Mouse (Mus musculus) hindbrain, embryonic 11.5 days (tissue): ENCODE measurements around the gene Gm8267. TPM values are rescaled to one million over a fixed set of nuclear protein-coding genes. Genes with fewer than 3 reads are reported as not detected.
"Not testable (repeated sequence)": the region's sequence is repeated elsewhere in the genome, so short reads cannot be mapped to it uniquely, and the experiment has no call there.

Source experiments
- ATAC-seq: fragments of 200-750 bp; cut with Nextera tagmentation; 2 replicates; pipeline ENCODE4 v1.8.0; 2017; ENCODE audit warnings: mild to moderate bottlenecking, moderate TSS enrichment, moderate library complexity; ENCODE audit not compliant: low FRiP score
- DNase-seq: peaks from one replicate; pipeline ENCODE4 v3.0.0-alpha.2; 2015; ENCODE audit warnings: low spot score
- H3K27ac ChIP-seq: fragments of 300-500 bp; sonication (generic); 2 replicates; pipeline ENCODE4 v1.5.1; 2014; ENCODE audit warnings: mild to moderate bottlenecking, low read depth, low read length
- H3K27me3 ChIP-seq: fragments of 300-500 bp; sonication (generic); 2 replicates; pipeline ENCODE4 v1.6.1; 2014; ENCODE audit warnings: mild to moderate bottlenecking, low read length, moderate library complexity, mixed read lengths; ENCODE audit not compliant: control insufficient read depth, insufficient read depth
- H3K36me3 ChIP-seq: fragments of 300-500 bp; sonication (generic); 2 replicates; pipeline ENCODE4 v1.6.1; 2014; ENCODE audit warnings: mild to moderate bottlenecking, low read length, moderate library complexity, mixed read lengths; ENCODE audit not compliant: control insufficient read depth, insufficient read depth
- H3K4me1 ChIP-seq: fragments of 300-500 bp; sonication (generic); replicated peaks from 2 replicates; pipeline ENCODE4 v1.6.1; 2014; ENCODE audit warnings: low read length, mixed read lengths; ENCODE audit not compliant: control insufficient read depth, insufficient read depth
- H3K4me2 ChIP-seq: fragments of 300-500 bp; sonication (generic); replicated peaks from 2 replicates; pipeline ENCODE4 v1.6.1; 2014; ENCODE audit warnings: mild to moderate bottlenecking, low read depth, low read length
- H3K4me3 ChIP-seq: fragments of 300-500 bp; sonication (generic); 2 replicates; pipeline ENCODE4 v1.5.1; 2014; ENCODE audit warnings: low read depth, low read length
- H3K9ac ChIP-seq: fragments of 300-500 bp; sonication (generic); 2 replicates; pipeline ENCODE4 v1.6.1; 2014; ENCODE audit warnings: low read depth, low read length
- H3K9me3 ChIP-seq: fragments of 300-500 bp; sonication (generic); 2 replicates; pipeline ENCODE4 v1.6.1; 2016; ENCODE audit warnings: low read length; ENCODE audit not compliant: control insufficient read depth
- WGBS: fragments of 180-500 bp; shearing (Covaris S2); extraction: QIAGEN DNeasy Blood & Tissue Kit; methylation state at CpG from one replicate; pipeline ENCODE4 v1.1.7; 2014; 5-methylcytosine and 5-hydroxymethylcytosine counted together
- polyA plus RNA-seq: library from polyadenylated mRNA; unstranded; fragments of >200 nt; fragmentation: Nextera tagmentation; extraction: Ambion mirVana; gene quantifications from 2 replicates; pipeline ENCODE4 v1.2.1, GENCODE M21; 2014

Gm8267 gene
- not detected in 2 replicates for polyA plus RNA-seq

DNA sequence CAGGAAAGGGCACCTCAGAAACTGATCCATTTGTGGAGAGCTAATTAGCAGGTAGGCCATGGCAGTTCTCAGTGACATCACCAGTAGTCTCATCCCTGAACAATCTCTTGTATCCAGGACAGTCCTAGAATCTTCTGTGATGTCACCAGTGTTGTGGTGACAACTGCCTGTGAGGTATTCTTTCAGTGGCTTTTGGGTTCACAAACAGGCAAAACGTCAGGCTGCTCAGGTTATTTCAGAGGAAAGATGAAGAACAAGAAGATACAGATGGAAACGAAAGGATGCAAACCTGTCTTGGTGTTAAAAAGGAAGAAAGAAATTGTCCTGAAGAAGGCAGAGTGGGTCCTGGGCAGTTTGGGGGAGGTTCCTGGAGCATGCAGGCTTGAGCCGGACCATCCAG, at the start of gene Gm8267:
Gene Gm8267 (minus strand): TSS at position 101 of the 400 bp plus-strand sequence.
- H3K4me3 ChIP-seq, result no peak within 1 kb of the TSS
- no peak within 1 kb of the TSS for H3K9ac ChIP-seq
- H3K27ac ChIP-seq, result no peak within 1 kb of the TSS
- H3K36me3 ChIP-seq, result no peaks in the 10 kb centered on the region
- DNase-seq (no peak), ATAC-seq (no peak)
- no peak within 1 kb of the TSS for H3K4me2 ChIP-seq
- no peaks in the 10 kb centered on the region for H3K27me3 ChIP-seq
- H3K4me1 ChIP-seq, result no peaks in the 10 kb centered on the region
- no peaks in the 10 kb centered on the region for H3K9me3 ChIP-seq
- WGBS, result 80% methylated on average over 3 of the region's 3 CpGs

DNA sequence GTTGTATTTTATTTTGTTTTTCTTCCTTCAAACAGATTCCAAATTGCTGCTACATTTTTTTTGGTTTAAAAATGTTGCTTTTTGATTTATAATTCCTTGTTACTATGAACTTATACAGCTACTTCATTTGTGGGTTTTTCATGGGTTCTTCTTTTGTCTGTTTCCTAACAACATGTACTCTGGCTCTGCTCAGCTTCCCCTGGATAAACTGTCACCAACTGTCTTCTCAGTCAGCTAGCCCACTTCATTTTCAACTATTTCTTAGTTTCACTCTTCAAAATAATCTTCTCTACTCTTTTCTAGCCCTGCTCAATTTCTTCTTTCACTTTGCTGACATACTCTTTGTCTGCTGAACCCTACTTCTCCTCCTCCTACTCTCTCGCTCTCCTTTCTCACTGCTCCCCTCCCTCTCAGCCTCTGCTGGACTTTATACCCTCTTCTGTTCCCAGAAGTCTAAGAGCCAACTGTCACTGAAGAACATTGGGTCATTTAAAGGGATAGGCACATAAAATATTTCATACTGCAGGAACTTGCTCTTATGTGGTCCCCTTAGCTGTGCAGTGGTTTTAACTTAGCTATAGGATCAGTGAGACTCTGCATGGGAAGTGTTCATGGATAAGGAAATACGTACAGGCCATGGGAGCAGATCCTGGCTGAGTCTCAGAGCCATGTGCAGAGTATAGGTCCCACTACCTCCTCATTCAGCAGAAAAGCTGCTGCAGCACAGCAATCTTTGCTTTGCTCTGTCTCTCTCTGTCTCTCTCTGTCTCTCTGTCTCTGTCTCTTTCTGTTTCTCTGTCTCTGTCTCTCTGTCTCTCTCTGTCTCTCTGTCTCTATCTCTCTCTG, 39.6 kb upstream of the Gm8267 start:
- not testable (repeated sequence) for H3K27me3 ChIP-seq, DNase-seq, H3K9ac ChIP-seq, H3K27ac ChIP-seq, H3K4me2 ChIP-seq, H3K4me1 ChIP-seq, ATAC-seq, H3K36me3 ChIP-seq, H3K9me3 ChIP-seq, H3K4me3 ChIP-seq
- 85% methylated on average over 2 of the region's 2 CpGs for WGBS

DNA sequence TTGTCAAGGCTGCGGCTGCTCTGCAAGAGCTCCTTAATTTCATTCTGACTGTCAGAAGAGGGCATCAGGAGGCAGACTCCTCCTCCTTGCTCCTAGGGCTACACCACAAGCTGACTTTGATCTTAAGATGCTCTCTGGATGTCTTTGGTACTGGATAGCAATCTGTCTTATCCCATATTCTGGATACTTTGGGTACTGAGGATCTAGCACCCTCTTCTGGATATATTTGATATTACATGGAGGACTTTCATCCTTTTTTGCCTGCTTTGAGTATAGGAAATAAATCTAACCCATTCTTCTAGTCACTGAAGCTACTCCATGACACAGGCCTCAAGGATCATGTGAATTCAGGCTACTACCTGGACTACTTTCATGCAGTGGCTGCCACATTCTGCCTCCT, 7.4 kb downstream of the Gm8267 start:
- 79% methylated on average over 1 of the region's 1 CpGs for WGBS
- H3K4me1 ChIP-seq, ATAC-seq, H3K4me2 ChIP-seq, H3K4me3 ChIP-seq, H3K9ac ChIP-seq, H3K27ac ChIP-seq, H3K36me3 ChIP-seq, H3K27me3 ChIP-seq, DNase-seq, H3K9me3 ChIP-seq: not testable (repeated sequence)

DNA sequence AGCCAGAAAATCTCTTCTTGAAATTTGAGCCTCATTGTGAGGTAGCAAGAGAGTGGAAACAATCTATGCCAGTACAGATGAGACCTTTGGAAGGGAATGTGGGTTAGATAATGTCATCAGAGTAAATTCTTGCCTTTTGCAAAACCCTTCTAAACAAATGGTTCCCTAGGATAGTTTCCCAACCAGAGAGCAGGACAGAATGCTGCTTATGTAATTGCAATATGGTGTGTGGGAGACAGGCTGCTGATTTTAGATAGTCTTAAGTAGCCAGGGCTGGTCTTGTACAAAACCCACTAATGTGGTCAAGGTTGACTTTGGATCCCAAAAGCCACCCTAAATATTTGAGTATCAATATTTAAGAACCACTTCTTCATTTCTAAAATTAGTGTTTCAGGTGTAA, 19.4 kb downstream of the Gm8267 start:
- H3K9ac ChIP-seq, H3K4me2 ChIP-seq, H3K9me3 ChIP-seq, H3K4me3 ChIP-seq, H3K27ac ChIP-seq, H3K27me3 ChIP-seq, H3K4me1 ChIP-seq, DNase-seq, ATAC-seq, H3K36me3 ChIP-seq: not testable (repeated sequence)

DNA sequence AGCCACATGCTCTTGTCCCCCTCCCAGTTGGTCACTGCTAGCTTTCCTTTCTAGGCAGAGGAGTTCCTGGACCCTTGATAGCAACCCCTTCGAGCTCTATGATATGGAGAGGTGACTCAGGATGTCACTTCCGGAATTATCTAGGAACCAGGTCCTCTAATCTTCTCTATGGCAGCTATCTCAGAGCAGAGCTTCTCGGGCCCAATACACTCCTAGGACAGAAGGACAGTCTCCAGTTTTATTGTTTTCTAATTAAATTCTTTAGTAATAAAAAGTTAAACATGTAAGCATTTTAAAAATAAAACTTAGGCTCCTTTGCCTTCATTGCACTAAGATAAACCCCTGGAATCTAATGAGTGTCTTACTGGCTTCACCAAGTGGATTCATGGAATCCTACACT, 43.8 kb downstream of the Gm8267 start, which contains the start of gene Gm8257:
Gene Gm8257 (minus strand): TSS at position 101 of the 400 bp plus-strand sequence.
- H3K27ac ChIP-seq, ATAC-seq: not testable (repeated sequence)
- 86% methylated on average over 3 of the region's 3 CpGs for WGBS

More for the DNA sequence above, 43.8 kb downstream of the Gm8267 start, which contains the start of gene Gm8257:
- not testable (repeated sequence) for H3K4me2 ChIP-seq, DNase-seq, H3K9me3 ChIP-seq, H3K9ac ChIP-seq, H3K36me3 ChIP-seq, H3K4me1 ChIP-seq, H3K27me3 ChIP-seq, H3K4me3 ChIP-seq

Other genes with a start within 250 kb of the Gm8267 start
- gene Gm17093, start 232.1 kb downstream of the Gm8267 start, polyA plus RNA-seq, result not detected in 2 replicates
- gene Gm8247, start 167.2 kb downstream of the Gm8267 start, polyA plus RNA-seq, result 0.14 TPM in 1 of 2 replicates, not detected in the other
- not detected in 2 replicates for gene Gm5624, start 122.4 kb downstream of the Gm8267 start, polyA plus RNA-seq
- not detected in 2 replicates for gene Gm8257, start 43.9 kb downstream of the Gm8267 start, polyA plus RNA-seq
- not detected in 2 replicates for gene Ptgdr, start 109.0 kb upstream of the Gm8267 start, polyA plus RNA-seq
- 0.31 and 0.32 TPM in 2 replicates for gene Ptger2, start 237.9 kb upstream of the Gm8267 start, polyA plus RNA-seq